Mouse (Mus musculus) lung, embryonic 14.5 days (tissue): ENCODE results near the gene Tmem117. TPM values are rescaled to one million over a fixed set of nuclear protein-coding genes. Genes with fewer than 3 reads are reported as not detected.

Experiments
- ATAC-seq: fragments of 200-750 bp; cut with Nextera tagmentation; 2 replicates; pipeline ENCODE4 v1.8.0; 2017; ENCODE audit warnings: mild to moderate bottlenecking, moderate TSS enrichment, moderate library complexity; ENCODE audit not compliant: insufficient read depth
- DNase-seq: peaks from one replicate; pipeline ENCODE4 v3.0.0-alpha.2; 2015
- H3K27ac ChIP-seq: fragments of 300-500 bp; sonication (generic); 2 replicates; pipeline ENCODE4 v1.5.1; 2014; ENCODE audit warnings: low read depth, mild to moderate bottlenecking, moderate library complexity
- H3K27me3 ChIP-seq: fragments of 300-500 bp; sonication (generic); 2 replicates; pipeline ENCODE4 v1.6.1; 2014; ENCODE audit warnings: low read length, control low read depth; ENCODE audit not compliant: insufficient read depth
- H3K36me3 ChIP-seq: fragments of 300-500 bp; sonication (generic); 2 replicates; pipeline ENCODE4 v1.6.1; 2014; ENCODE audit warnings: control low read depth; ENCODE audit not compliant: insufficient read depth
- H3K4me1 ChIP-seq: fragments of 300-500 bp; sonication (generic); 2 replicates; pipeline ENCODE4 v1.6.1; 2014; ENCODE audit warnings: antibody characterized with exemption, control low read depth; ENCODE audit not compliant: insufficient read depth
- H3K4me2 ChIP-seq: fragments of 300-500 bp; sonication (generic); 2 replicates; pipeline ENCODE4 v1.6.1; 2014; ENCODE audit warnings: mild to moderate bottlenecking
- H3K4me3 ChIP-seq: fragments of 300-500 bp; sonication (generic); 2 replicates; pipeline ENCODE4 v1.5.1; 2014; ENCODE audit warnings: low read depth, low read length
- H3K9ac ChIP-seq: fragments of 300-500 bp; sonication (generic); 2 replicates; pipeline ENCODE4 v1.6.1; 2014
- H3K9me3 ChIP-seq: fragments of 300-500 bp; sonication (generic); 2 replicates; pipeline ENCODE4 v1.6.1; 2016; ENCODE audit warnings: low read depth, low read length, control low read depth
- CTCF ChIP-seq: IDR thresholded peaks from 2 replicates; pipeline ENCODE4 v1.5.1; 2016; ENCODE audit warnings: antibody characterized with exemption, low read depth
- WGBS: fragments of 180-500 bp; shearing (Covaris S2); extraction: QIAGEN DNeasy Blood & Tissue Kit; methylation state at CpG from one replicate; pipeline ENCODE4 v1.1.7; 2014; 5-methylcytosine and 5-hydroxymethylcytosine counted together
- polyA plus RNA-seq: library from polyadenylated mRNA; unstranded; fragments of >200 nt; fragmentation: Nextera tagmentation; extraction: Ambion mirVana; gene quantifications from 2 replicates; pipeline ENCODE4 v1.2.1, GENCODE M21; 2014

The Tmem117 gene
- polyA plus RNA-seq, 1 experiment from 2014 or later = 2.8 TPM

DNA sequence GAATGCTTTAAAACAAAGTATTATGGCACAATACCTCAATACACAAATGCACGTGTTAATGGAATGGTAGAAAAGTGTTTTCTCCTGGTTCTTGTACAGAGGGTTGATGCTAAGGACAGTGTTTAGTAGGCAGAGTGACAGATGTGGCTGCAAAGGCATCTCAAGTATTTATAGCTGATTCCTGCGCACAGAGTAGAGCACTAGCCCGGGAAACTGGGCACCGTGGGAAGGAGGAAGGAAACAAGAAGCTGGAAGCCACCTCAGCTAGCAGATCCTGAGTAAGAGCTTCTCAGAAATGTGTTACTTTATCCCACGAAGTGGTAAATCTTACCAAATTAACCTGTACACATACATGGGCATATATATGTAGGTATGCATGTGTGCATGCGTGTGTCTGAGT is 395.4 kb downstream of the Tmem117 start:
- Histone ChIP-seq H3K4me1 (no peaks in the 10 kb centered on the region), H3K9ac (no peak overlapping the region), H3K9me3 (no peaks in the 10 kb centered on the region), H3K4me3 (no peak overlapping the region), H3K36me3 (no peaks in the 10 kb centered on the region), H3K4me2 (no peak overlapping the region), H3K27ac (no peak overlapping the region), H3K27me3 (no peaks in the 10 kb centered on the region)
- TF ChIP-seq CTCF = no peak
- DNase-seq (no peak), ATAC-seq (no peak)
- WGBS = 65% methylated on average over 6 of the region's 6 CpGs

DNA sequence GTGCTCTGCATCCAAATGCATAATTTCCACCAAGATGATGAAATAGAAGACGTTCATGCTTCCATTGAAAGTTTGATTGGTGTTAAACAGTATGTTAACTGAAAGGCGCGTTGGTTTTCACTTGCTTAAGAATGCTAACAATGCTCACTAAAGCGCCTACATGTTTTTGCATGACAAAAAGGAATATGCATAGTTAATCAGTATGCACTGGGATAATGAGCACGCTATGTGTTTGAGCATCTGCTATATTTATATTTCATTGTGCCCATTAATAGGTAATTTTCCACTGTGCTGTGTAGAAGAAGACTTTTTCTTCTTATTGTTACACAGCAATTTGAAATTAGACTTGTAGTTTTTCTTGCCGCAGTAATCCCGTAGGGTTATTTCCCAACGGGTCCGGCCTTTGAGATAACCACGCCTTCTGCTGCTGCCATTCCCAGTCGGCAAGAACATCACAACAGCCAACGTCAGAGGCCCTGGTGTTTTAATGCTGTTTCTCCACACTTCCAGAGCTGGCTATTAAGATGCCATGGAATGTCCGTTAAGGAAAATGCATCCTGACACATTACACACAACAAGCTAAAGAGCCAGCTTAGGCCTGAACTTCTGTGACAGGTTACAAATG is 399.9 kb downstream of the Tmem117 start:
- Histone ChIP-seq H3K4me3 (no peak overlapping the region), H3K27me3 (no peaks in the 10 kb centered on the region), H3K27ac (no peak overlapping the region), H3K9me3 (no peaks in the 10 kb centered on the region), H3K4me1 (no peaks in the 10 kb centered on the region), H3K4me2 (no peak overlapping the region), H3K36me3 (no peaks in the 10 kb centered on the region), H3K9ac (no peak overlapping the region)
- ATAC-seq (no peak), DNase-seq (no peak)
- 84% methylated on average over 13 of the region's 13 CpGs for WGBS
- no peak for TF ChIP-seq CTCF

DNA sequence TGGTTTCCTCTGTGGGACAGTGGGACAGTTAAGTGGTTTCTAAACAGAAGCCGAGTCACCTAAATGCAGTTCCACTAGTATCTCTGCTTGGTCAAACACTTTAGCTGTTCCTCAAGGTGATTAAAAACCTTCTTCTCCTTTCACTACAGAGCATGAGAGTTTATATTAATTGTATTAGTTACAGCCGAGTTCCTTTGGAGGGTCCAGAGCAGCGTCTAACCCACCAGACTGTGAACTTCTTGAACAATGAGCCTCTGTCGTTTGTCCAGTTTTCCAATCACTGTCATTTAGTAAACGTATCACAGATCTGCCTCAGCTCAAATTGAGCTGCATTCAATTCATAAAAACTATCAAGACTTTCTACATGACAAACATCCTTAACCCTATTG is 400.4 kb downstream of the Tmem117 start:
- Histone ChIP-seq H3K9ac (no peak overlapping the region), H3K4me2 (no peak overlapping the region), H3K27ac (no peak overlapping the region), H3K36me3 (no peaks in the 10 kb centered on the region), H3K9me3 (no peaks in the 10 kb centered on the region), H3K27me3 (no peaks in the 10 kb centered on the region), H3K4me1 (no peaks in the 10 kb centered on the region), H3K4me3 (no peak overlapping the region)
- WGBS = 62% methylated on average over 5 of the region's 5 CpGs
- no peak for TF ChIP-seq CTCF
- ATAC-seq (no peak), DNase-seq (no peak)

DNA sequence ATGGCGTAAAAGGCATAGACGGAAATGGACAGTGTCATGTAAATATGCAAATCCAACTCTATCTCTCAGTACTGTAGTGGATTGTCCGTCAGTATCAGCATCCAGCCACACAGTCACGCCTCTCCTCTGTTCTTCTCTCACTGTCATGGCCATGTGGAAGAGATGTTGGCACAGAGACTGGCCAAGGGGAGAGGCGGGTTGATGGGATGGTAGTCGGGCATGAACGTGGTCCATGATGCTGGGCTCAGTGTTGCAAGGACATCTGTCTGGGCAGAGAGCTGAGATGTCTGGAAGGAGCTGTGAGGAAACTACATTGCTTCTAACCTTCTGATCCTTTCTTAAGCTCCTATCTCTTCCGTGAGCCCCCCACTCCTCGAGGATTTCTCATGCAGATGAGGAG is 413.4 kb downstream of the Tmem117 start:
- Histone ChIP-seq H3K4me3 (no peak overlapping the region), H3K36me3 (no peaks in the 10 kb centered on the region), H3K9me3 (no peaks in the 10 kb centered on the region), H3K4me2 (no peak overlapping the region), H3K4me1 (no peaks in the 10 kb centered on the region), H3K9ac (no peak overlapping the region), H3K27me3 (no peaks in the 10 kb centered on the region), H3K27ac (no peak overlapping the region)
- no peak for DNase-seq
- 74% methylated on average over 9 of the region's 9 CpGs for WGBS
- ATAC-seq = no peak
- no peak for TF ChIP-seq CTCF

DNA sequence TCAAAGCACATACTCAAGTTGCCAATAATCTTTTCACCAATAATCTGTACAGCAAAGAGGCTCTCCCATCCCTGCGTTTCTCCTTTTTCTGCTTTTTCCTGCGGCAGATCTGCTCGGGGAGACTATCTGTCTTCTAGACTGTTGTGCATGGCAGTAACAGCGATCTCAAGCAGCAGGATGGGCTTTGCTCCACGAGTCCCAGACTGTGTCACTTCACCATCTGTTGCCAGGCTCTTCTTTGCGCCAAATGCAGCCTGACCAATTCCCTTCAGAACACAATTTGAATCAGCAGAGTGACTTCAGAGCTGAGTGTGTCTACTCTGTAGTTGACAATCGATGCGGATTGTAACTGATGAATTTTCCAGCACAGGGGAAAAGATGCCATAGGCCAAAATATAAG is 415.0 kb downstream of the Tmem117 start:
- no peaks in the 10 kb centered on the region for H3K36me3 ChIP-seq
- H3K27me3 ChIP-seq = no peaks in the 10 kb centered on the region
- TF ChIP-seq CTCF = no peak
- H3K4me2 ChIP-seq = no peak overlapping the region
- 69% methylated on average over 8 of the region's 8 CpGs for WGBS
- no peaks in the 10 kb centered on the region for H3K9me3 ChIP-seq
- H3K4me1 ChIP-seq = no peaks in the 10 kb centered on the region
- H3K27ac ChIP-seq = no peak overlapping the region
- no peak overlapping the region for H3K4me3 ChIP-seq
- ATAC-seq (no peak), DNase-seq (no peak)
- H3K9ac ChIP-seq = no peak overlapping the region

DNA sequence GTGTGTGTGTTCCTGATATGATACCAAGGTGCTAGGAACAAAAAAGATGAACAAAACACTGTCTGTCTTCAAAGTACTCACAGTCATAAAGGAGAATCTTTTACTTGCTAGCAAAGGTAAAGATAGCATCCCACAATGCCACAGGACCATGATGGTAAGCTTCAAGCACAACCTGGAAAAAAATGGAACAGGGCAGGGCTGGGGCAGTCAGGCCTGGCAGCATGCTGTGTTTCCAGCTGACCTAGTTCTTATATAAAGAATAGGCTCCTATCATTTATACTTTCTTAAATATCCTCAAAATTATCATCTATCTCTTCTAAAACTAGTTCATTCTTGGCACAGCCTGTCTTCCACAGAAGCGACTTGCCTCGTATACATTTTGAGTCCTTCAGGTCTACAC is 418.5 kb downstream of the Tmem117 start:
- 85% methylated on average over 2 of the region's 2 CpGs for WGBS
- DNase-seq = no peak
- no peak for ATAC-seq
- no peak for TF ChIP-seq CTCF
- Histone ChIP-seq H3K9ac (no peak overlapping the region), H3K4me2 (no peak overlapping the region), H3K27ac (no peak overlapping the region), H3K9me3 (no peaks in the 10 kb centered on the region), H3K4me3 (no peak overlapping the region), H3K27me3 (no peaks in the 10 kb centered on the region), H3K4me1 (no peaks in the 10 kb centered on the region), H3K36me3 (no peaks in the 10 kb centered on the region)

DNA sequence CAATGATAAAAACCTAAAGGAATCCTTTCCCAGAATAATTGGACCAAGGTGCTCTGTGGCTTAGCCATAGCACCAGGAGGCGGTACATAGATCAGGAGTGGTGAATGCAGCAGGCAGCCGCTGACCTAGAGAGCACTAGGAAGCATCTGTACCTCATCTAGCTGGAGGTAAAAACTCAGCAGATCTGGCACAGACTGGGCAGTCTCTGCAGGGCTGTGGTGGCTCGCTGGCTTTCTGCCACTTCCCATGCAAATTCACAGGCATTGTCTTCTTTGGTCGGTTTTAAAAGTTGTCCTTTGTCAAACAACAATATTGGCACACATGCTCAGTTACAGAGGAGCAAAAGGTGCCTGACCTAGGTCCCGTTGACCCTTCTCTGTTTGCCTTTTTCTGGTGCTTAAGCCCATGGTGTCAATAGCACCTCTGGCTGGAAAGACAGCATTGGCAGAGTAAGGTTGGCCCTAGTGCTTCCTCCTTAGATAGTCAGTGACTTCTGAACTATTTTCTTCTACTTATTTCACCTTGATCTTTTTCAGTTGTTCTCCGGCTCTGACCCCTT is 420.2 kb downstream of the Tmem117 start:
- H3K36me3 ChIP-seq = no peaks in the 10 kb centered on the region
- DNase-seq (no peak), ATAC-seq (no peak)
- 64% methylated on average over 6 of the region's 6 CpGs for WGBS
- H3K4me3 ChIP-seq = no peak overlapping the region
- no peak overlapping the region for H3K27ac ChIP-seq
- no peaks in the 10 kb centered on the region for H3K9me3 ChIP-seq
- H3K4me2 ChIP-seq = no peak overlapping the region
- no peaks in the 10 kb centered on the region for H3K4me1 ChIP-seq
- no peak overlapping the region for H3K9ac ChIP-seq
- H3K27me3 ChIP-seq = no peaks in the 10 kb centered on the region
- no peak for TF ChIP-seq CTCF
